Mouse (Mus musculus) gastrocnemius, postnatal 14 days (tissue): ENCODE data around the gene Mllt6. TPM values are rescaled to one million over a fixed set of nuclear protein-coding genes. Genes with fewer than 3 reads are reported as not detected.

ENCODE experiments used
- microRNA-seq, 2 experiments: library from miRNA; unstranded; fragments of <30 nt; microRNA quantifications; one replicate each; pipeline ENCODE4 v1.2.0; 2021
- total RNA-seq, 2 experiments: library from RNA; stranded (reverse); gene quantifications; 2 replicates each; pipeline ENCODE4 v1.2.3; 2021

Mllt6 gene
- total RNA-seq, 2 experiments from 2014 or later: 26.2 to 27.4 TPM

Small RNA genes lying within 50 kb of the gene (microRNA-seq; reads per million reads assigned to microRNA genes)
- gene Gm24158 (0 to 0.32 reads per million in 2 experiments), gene Mir6927 (0 to 1.3 reads per million in 2 experiments)

Other genes with a start within 250 kb of the Mllt6 start
- gene Arhgap23, start 247.9 kb upstream of the Mllt6 start, total RNA-seq: 10 to 100 TPM; 10.5 to 12.2 TPM
- not detected for gene 4933428G20Rik, start 163.1 kb upstream of the Mllt6 start, total RNA-seq
- under 1 TPM; 0.51 to 0.64 TPM for gene Srcin1, start 87.2 kb upstream of the Mllt6 start, total RNA-seq
- gene Epop, start 33.7 kb upstream of the Mllt6 start, total RNA-seq: 1 to 10 TPM in 1 of 2 experiments, under 1 TPM in 1; 0.60 to 1.3 TPM
- 100 to 1,000 TPM; 105 to 116 TPM for gene Cisd3, start 22.4 kb downstream of the Mllt6 start, total RNA-seq
- 1 to 10 TPM; 6.5 to 7.7 TPM for gene Pcgf2, start 37.1 kb downstream of the Mllt6 start, total RNA-seq
- gene Psmb3, start 40.0 kb downstream of the Mllt6 start, total RNA-seq: 100 to 1,000 TPM; 146 to 154 TPM
- 10 to 100 TPM; 33.3 to 38.5 TPM for gene Pip4k2b, start 81.3 kb downstream of the Mllt6 start, total RNA-seq
- gene Cwc25, start 103.1 kb downstream of the Mllt6 start, total RNA-seq: 1 to 10 TPM; 6.0 to 6.7 TPM
- not detected for gene 1700001P01Rik, start 112.5 kb downstream of the Mllt6 start, total RNA-seq
- 100 to 1,000 TPM; 607 to 676 TPM for gene Rpl23, start 119.0 kb downstream of the Mllt6 start, total RNA-seq
- 10 to 100 TPM; 29.9 to 39.5 TPM for gene Lasp1, start 135.6 kb downstream of the Mllt6 start, total RNA-seq
- 1 to 10 TPM in 1 of 2 experiments, under 1 TPM in 1; 0.84 to 1.5 TPM for gene B230217C12Rik, start 177.4 kb downstream of the Mllt6 start, total RNA-seq
- under 1 TPM; 0.11 to 0.12 TPM for gene Fbxo47, start 220.7 kb downstream of the Mllt6 start, total RNA-seq